Mouse (Mus musculus): ENCODE data around the gene Sim2. TPM values are rescaled to one million over a fixed set of nuclear protein-coding genes. Genes with fewer than 3 reads are reported as not detected.

Sim2 gene
- polyA plus RNA-seq, 1 experiment: 8.6 TPM

DNA sequence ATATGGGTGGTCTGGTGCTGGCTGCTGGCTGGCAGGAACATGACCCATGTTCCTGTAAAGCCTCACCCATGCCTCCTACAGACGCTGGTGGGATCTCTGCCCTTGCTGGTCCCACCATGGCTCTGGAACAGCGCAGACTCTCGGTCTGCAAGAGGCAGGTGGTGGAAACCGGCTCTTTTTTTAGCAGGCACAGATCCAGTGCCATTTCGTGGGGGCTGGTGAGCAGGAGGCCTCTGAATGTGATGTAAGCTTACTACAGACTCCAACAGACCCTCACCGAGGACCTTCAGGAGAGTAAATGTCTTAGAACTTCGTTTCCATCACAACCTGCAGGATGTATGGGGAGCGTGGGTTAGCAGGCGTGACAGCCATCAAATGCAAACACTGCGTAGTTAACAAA is 56.0 kb downstream of the Sim2 start:
- Histone ChIP-seq H3K79me2 (ENCODE audit: control insufficient read depth, insufficient read depth) (no peaks in the 10 kb centered on the region), H3K4me2 (ENCODE audit: low read depth) (no peak overlapping the region), H3K36me3 (ENCODE audit: control insufficient read depth, insufficient read depth) (no peaks in the 10 kb centered on the region), H3K27me3 (ENCODE audit: control insufficient read depth, insufficient read depth, insufficient read length) (peaks cover 4% of the 10 kb centered on the region), H3ac (ENCODE audit: control insufficient read depth, insufficient read length) (no peak overlapping the region), H3K4me3 (no peak overlapping the region)
- TF ChIP-seq REST (IDR thresholded peaks at IDR 0.05; ENCODE audit: insufficient read depth, insufficient read length) (no peak), TCF12 (IDR thresholded peaks at IDR 0.05; ENCODE audit: insufficient read depth, poor library complexity, severe bottlenecking) (no peak), TCF3 (IDR thresholded peaks at IDR 0.05; ENCODE audit: insufficient read length, low read depth) (no peak)

DNA sequence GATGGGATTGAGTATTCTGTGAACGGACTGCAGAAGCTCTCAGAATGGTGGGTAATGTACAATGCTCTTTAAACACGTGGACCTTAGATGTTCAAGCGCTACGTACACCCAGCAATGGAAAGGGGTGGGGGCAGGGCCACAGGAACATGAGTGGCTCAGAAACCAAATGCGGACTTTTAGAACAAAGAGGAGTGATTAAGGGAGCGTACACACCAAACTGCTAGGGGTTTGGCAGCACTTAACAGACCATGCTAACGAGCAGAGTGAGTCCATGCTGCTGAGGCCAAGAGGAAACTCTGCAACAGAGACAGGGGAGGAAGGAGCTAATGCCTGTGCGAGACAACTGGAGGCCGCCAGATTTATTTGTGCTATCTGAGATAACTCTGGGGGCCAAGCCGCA is 58.6 kb downstream of the Sim2 start:
- H3K4me3 ChIP-seq: no peak overlapping the region
- H3K79me2 ChIP-seq (ENCODE audit: control insufficient read depth, insufficient read depth): no peaks in the 10 kb centered on the region
- peaks cover 4% of the 10 kb centered on the region for H3K27me3 ChIP-seq (ENCODE audit: control insufficient read depth, insufficient read depth, insufficient read length)
- H3ac ChIP-seq (ENCODE audit: control insufficient read depth, insufficient read length): no peak overlapping the region
- TF ChIP-seq MAX (IDR thresholded peaks at IDR 0.05; ENCODE audit: low read depth): no peak
- no peaks in the 10 kb centered on the region for H3K36me3 ChIP-seq (ENCODE audit: control insufficient read depth, insufficient read depth)
- no peak overlapping the region for H3K4me2 ChIP-seq (ENCODE audit: low read depth)

GRCm38 (mm10) chr16:94148139-94148538 is 63.4 kb downstream of the Sim2 start:
- Histone ChIP-seq H3ac (ENCODE audit: control insufficient read depth, insufficient read length) (no peak overlapping the region), H3K36me3 (ENCODE audit: control insufficient read depth, insufficient read depth) (no peaks in the 10 kb centered on the region), H3K4me2 (ENCODE audit: low read depth) (no peak overlapping the region), H3K27me3 (ENCODE audit: control insufficient read depth, insufficient read depth, insufficient read length) (no peaks in the 10 kb centered on the region), H3K4me3 (no peak overlapping the region), H3K79me2 (ENCODE audit: control insufficient read depth, insufficient read depth) (no peaks in the 10 kb centered on the region)
- no peak for TF ChIP-seq MYOG (IDR thresholded peaks at IDR 0.05; ENCODE audit: control insufficient read depth in 1 of 3, insufficient read depth in 1 of 3, insufficient read length in 2 of 3, low read depth in 2 of 3)

- H3K27me3 ChIP-seq (ENCODE audit: control insufficient read depth, insufficient read depth, insufficient read length): no peaks in the 10 kb centered on the region
- no peak overlapping the region for H3K4me3 ChIP-seq
- no peak overlapping the region for H3ac ChIP-seq (ENCODE audit: control insufficient read depth, insufficient read length)
- no peak overlapping the region for H3K4me2 ChIP-seq (ENCODE audit: low read depth)
- TF ChIP-seq TCF3 (IDR thresholded peaks at IDR 0.05; ENCODE audit: insufficient read length, low read depth) (no peak), SRF (IDR thresholded peaks at IDR 0.05; ENCODE audit: control insufficient read depth, insufficient read length, low read depth) (no peak), MAX (IDR thresholded peaks at IDR 0.05; ENCODE audit: low read depth) (no peak), TCF12 (IDR thresholded peaks at IDR 0.05; ENCODE audit: insufficient read depth, poor library complexity, severe bottlenecking) (no peak), REST (IDR thresholded peaks at IDR 0.05; ENCODE audit: insufficient read depth, insufficient read length) (no peak), POLR2AphosphoS2 (IDR thresholded peaks at IDR 0.05; ENCODE audit: insufficient read length, low read depth) (no peak), USF1 (IDR thresholded peaks at IDR 0.05; ENCODE audit: low read depth) (peak; percentile 22)
- H3K36me3 ChIP-seq (ENCODE audit: control insufficient read depth, insufficient read depth): no peaks in the 10 kb centered on the region
- no peaks in the 10 kb centered on the region for H3K79me2 ChIP-seq (ENCODE audit: control insufficient read depth, insufficient read depth)
Measured at GRCm38 (mm10) chr16:94150125-94151103, 65.7 kb downstream of the Sim2 start.

- no peaks in the 10 kb centered on the region for H3K36me3 ChIP-seq (ENCODE audit: control insufficient read depth, insufficient read depth)
Measured at GRCm38 (mm10) chr16:94155041-94155653, 70.4 kb downstream of the Sim2 start.

GRCm38 (mm10) chr16:94157819-94158218 is 73.1 kb downstream of the Sim2 start:
- Histone ChIP-seq H3K27me3 (ENCODE audit: control insufficient read depth, insufficient read depth, insufficient read length) (no peaks in the 10 kb centered on the region), H3K4me2 (ENCODE audit: low read depth) (no peak overlapping the region)
- TF ChIP-seq POLR2A (IDR thresholded peaks at IDR 0.05; ENCODE audit: insufficient read length, low read depth) (no peak), MYOD1 (IDR thresholded peaks at IDR 0.05; ENCODE audit: control insufficient read depth in 1 of 3, insufficient read length in 2 of 3, low read depth in 2 of 3) (no peak), REST (IDR thresholded peaks at IDR 0.05; ENCODE audit: insufficient read depth, insufficient read length) (no peak), SRF (IDR thresholded peaks at IDR 0.05; ENCODE audit: control insufficient read depth, insufficient read length, low read depth) (no peak), POLR2AphosphoS2 (IDR thresholded peaks at IDR 0.05; ENCODE audit: insufficient read length, low read depth) (no peak), CEBPB (IDR thresholded peaks at IDR 0.05; ENCODE audit: insufficient read depth, poor library complexity, severe bottlenecking) (no peak), TCF3 (IDR thresholded peaks at IDR 0.05; ENCODE audit: insufficient read length, low read depth) (no peak), TCF12 (IDR thresholded peaks at IDR 0.05; ENCODE audit: insufficient read depth, poor library complexity, severe bottlenecking) (no peak), MAX (IDR thresholded peaks at IDR 0.05; ENCODE audit: low read depth) (no peak), E2F4 (IDR thresholded peaks at IDR 0.05; ENCODE audit: insufficient read depth) (no peak)

More at GRCm38 (mm10) chr16:94155041-94155653, 70.4 kb downstream of the Sim2 start:
- TF ChIP-seq E2F4 (IDR thresholded peaks at IDR 0.05; ENCODE audit: insufficient read depth): no peak
- no peak for TF ChIP-seq USF1 (IDR thresholded peaks at IDR 0.05; ENCODE audit: low read depth)
- peak in 2 of 3 experiments; percentile 20 to 64 for TF ChIP-seq MYOD1 (IDR thresholded peaks at IDR 0.05; ENCODE audit: control insufficient read depth in 1 of 3, insufficient read length in 2 of 3, low read depth in 2 of 3)
- TF ChIP-seq POLR2A (IDR thresholded peaks at IDR 0.05; ENCODE audit: insufficient read length, low read depth): no peak
- no peak for TF ChIP-seq REST (IDR thresholded peaks at IDR 0.05; ENCODE audit: insufficient read depth, insufficient read length)
- no peak for TF ChIP-seq TCF3 (IDR thresholded peaks at IDR 0.05; ENCODE audit: insufficient read length, low read depth)
- no peak for TF ChIP-seq TCF12 (IDR thresholded peaks at IDR 0.05; ENCODE audit: insufficient read depth, poor library complexity, severe bottlenecking)
- no peak for TF ChIP-seq MAX (IDR thresholded peaks at IDR 0.05; ENCODE audit: low read depth)
- peak in 1 of 3 experiments; percentile 60 for TF ChIP-seq MYOG (IDR thresholded peaks at IDR 0.05; ENCODE audit: control insufficient read depth in 1 of 3, insufficient read depth in 1 of 3, insufficient read length in 2 of 3, low read depth in 2 of 3)
- no peak for TF ChIP-seq SRF (IDR thresholded peaks at IDR 0.05; ENCODE audit: control insufficient read depth, insufficient read length, low read depth)
- Histone ChIP-seq H3ac (ENCODE audit: control insufficient read depth, insufficient read length) (no peak overlapping the region), H3K4me3 (no peak overlapping the region), H3K27me3 (ENCODE audit: control insufficient read depth, insufficient read depth, insufficient read length) (no peaks in the 10 kb centered on the region), H3K79me2 (ENCODE audit: control insufficient read depth, insufficient read depth) (no peaks in the 10 kb centered on the region), H3K4me2 (ENCODE audit: low read depth) (no peak overlapping the region)

More at GRCm38 (mm10) chr16:94157819-94158218, 73.1 kb downstream of the Sim2 start:
- no peaks in the 10 kb centered on the region for H3K36me3 ChIP-seq (ENCODE audit: control insufficient read depth, insufficient read depth)
- no peaks in the 10 kb centered on the region for H3K79me2 ChIP-seq (ENCODE audit: control insufficient read depth, insufficient read depth)
- H3K4me3 ChIP-seq: no peak overlapping the region
- no peak overlapping the region for H3ac ChIP-seq (ENCODE audit: control insufficient read depth, insufficient read length)

All from myocyte (in vitro differentiated cells).